Mouse (Mus musculus): ENCODE measurements around the gene Acap3. TPM values are rescaled to one million over a fixed set of nuclear protein-coding genes. Genes with fewer than 3 reads are reported as not detected.

Gene Acap3
- polyA plus RNA-seq, 1 experiment, result 130 TPM

GRCm38 (mm10) chr4:155887674-155888073 is 3.9 kb upstream of the Acap3 start:
- no peak for DNase-seq (ENCODE audit: low read depth)
- TF ChIP-seq CTCF (IDR thresholded peaks at IDR 0.05; ENCODE audit: borderline replicate concordance, extremely low read depth, insufficient read depth, insufficient read length) (no peak), POLR2A (IDR thresholded peaks at IDR 0.05; ENCODE audit: borderline replicate concordance, extremely low read depth, insufficient read depth, insufficient read length, poor library complexity, severe bottlenecking) (no peak)

GRCm38 (mm10) chr4:155888181-155888580 is 3.4 kb upstream of the Acap3 start:
- TF ChIP-seq CTCF (IDR thresholded peaks at IDR 0.05; ENCODE audit: borderline replicate concordance, extremely low read depth, insufficient read depth, insufficient read length) (no peak), POLR2A (IDR thresholded peaks at IDR 0.05; ENCODE audit: borderline replicate concordance, extremely low read depth, insufficient read depth, insufficient read length, poor library complexity, severe bottlenecking) (no peak)
- DNase-seq (ENCODE audit: low read depth), result no peak

GRCm38 (mm10) chr4:155889316-155889715 is 2.3 kb upstream of the Acap3 start:
- DNase-seq (ENCODE audit: low read depth), result no peak
- TF ChIP-seq CTCF (IDR thresholded peaks at IDR 0.05; ENCODE audit: borderline replicate concordance, extremely low read depth, insufficient read depth, insufficient read length), result no peak
- TF ChIP-seq POLR2A (IDR thresholded peaks at IDR 0.05; ENCODE audit: borderline replicate concordance, extremely low read depth, insufficient read depth, insufficient read length, poor library complexity, severe bottlenecking), result no peak

- TF ChIP-seq CTCF (IDR thresholded peaks at IDR 0.05; ENCODE audit: borderline replicate concordance, extremely low read depth, insufficient read depth, insufficient read length), result no peak
- TF ChIP-seq POLR2A (IDR thresholded peaks at IDR 0.05; ENCODE audit: borderline replicate concordance, extremely low read depth, insufficient read depth, insufficient read length, poor library complexity, severe bottlenecking), result no peak
- DNase-seq (ENCODE audit: low read depth), result no peak
Measured at GRCm38 (mm10) chr4:155891011-155891471, 581 bp upstream of the Acap3 start.

- peak; percentile 94 for DNase-seq (ENCODE audit: low read depth)
- peak; percentile 9; the same call in 1 of the 2 replicates for TF ChIP-seq CTCF (IDR thresholded peaks at IDR 0.05; ENCODE audit: borderline replicate concordance, extremely low read depth, insufficient read depth, insufficient read length)
- peak; percentile 86 for TF ChIP-seq POLR2A (IDR thresholded peaks at IDR 0.05; ENCODE audit: borderline replicate concordance, extremely low read depth, insufficient read depth, insufficient read length, poor library complexity, severe bottlenecking)
Measured at GRCm38 (mm10) chr4:155892017-155892416, 395 bp downstream of the Acap3 start.

- TF ChIP-seq POLR2A (IDR thresholded peaks at IDR 0.05; ENCODE audit: borderline replicate concordance, extremely low read depth, insufficient read depth, insufficient read length, poor library complexity, severe bottlenecking) (no peak), CTCF (IDR thresholded peaks at IDR 0.05; ENCODE audit: borderline replicate concordance, extremely low read depth, insufficient read depth, insufficient read length) (no peak)
Measured at GRCm38 (mm10) chr4:155892438-155893211, 1.0 kb downstream of the Acap3 start.

GRCm38 (mm10) chr4:155893212-155893690 is 1.6 kb downstream of the Acap3 start:
- TF ChIP-seq CTCF (IDR thresholded peaks at IDR 0.05; ENCODE audit: borderline replicate concordance, extremely low read depth, insufficient read depth, insufficient read length), result no peak
- no peak for TF ChIP-seq POLR2A (IDR thresholded peaks at IDR 0.05; ENCODE audit: borderline replicate concordance, extremely low read depth, insufficient read depth, insufficient read length, poor library complexity, severe bottlenecking)
- DNase-seq (ENCODE audit: low read depth), result no peak

More at GRCm38 (mm10) chr4:155892438-155893211, 1.0 kb downstream of the Acap3 start:
- peak; percentile 56 for DNase-seq (ENCODE audit: low read depth)

GRCm38 (mm10) chr4:155894311-155894881 is 2.8 kb downstream of the Acap3 start:
- peak; percentile 26 for DNase-seq (ENCODE audit: low read depth)
- no peak for TF ChIP-seq CTCF (IDR thresholded peaks at IDR 0.05; ENCODE audit: borderline replicate concordance, extremely low read depth, insufficient read depth, insufficient read length)
- TF ChIP-seq POLR2A (IDR thresholded peaks at IDR 0.05; ENCODE audit: borderline replicate concordance, extremely low read depth, insufficient read depth, insufficient read length, poor library complexity, severe bottlenecking), result no peak

GRCm38 (mm10) chr4:155895216-155895615 is 3.6 kb downstream of the Acap3 start:
- peak; percentile 79 for DNase-seq (ENCODE audit: low read depth)

GRCm38 (mm10) chr4:155895826-155896225 is 4.2 kb downstream of the Acap3 start:
- no peak for DNase-seq (ENCODE audit: low read depth)
- TF ChIP-seq POLR2A (IDR thresholded peaks at IDR 0.05; ENCODE audit: borderline replicate concordance, extremely low read depth, insufficient read depth, insufficient read length, poor library complexity, severe bottlenecking) (no peak), CTCF (IDR thresholded peaks at IDR 0.05; ENCODE audit: borderline replicate concordance, extremely low read depth, insufficient read depth, insufficient read length) (no peak)

More at GRCm38 (mm10) chr4:155895216-155895615, 3.6 kb downstream of the Acap3 start:
- TF ChIP-seq POLR2A (IDR thresholded peaks at IDR 0.05; ENCODE audit: borderline replicate concordance, extremely low read depth, insufficient read depth, insufficient read length, poor library complexity, severe bottlenecking) (no peak), CTCF (IDR thresholded peaks at IDR 0.05; ENCODE audit: borderline replicate concordance, extremely low read depth, insufficient read depth, insufficient read length) (no peak)

- TF ChIP-seq POLR2A (IDR thresholded peaks at IDR 0.05; ENCODE audit: borderline replicate concordance, extremely low read depth, insufficient read depth, insufficient read length, poor library complexity, severe bottlenecking) (no peak), CTCF (IDR thresholded peaks at IDR 0.05; ENCODE audit: borderline replicate concordance, extremely low read depth, insufficient read depth, insufficient read length) (no peak)
- no peak for DNase-seq (ENCODE audit: low read depth)
Measured at GRCm38 (mm10) chr4:155896461-155896860, 4.8 kb downstream of the Acap3 start.
